Mouse (Mus musculus) lung, postnatal 10 days (tissue): Measurements from ENCODE around the gene Emilin2.
A peak's percentile ranks its signal among the peaks of the same experiment; 100 is the strongest.

ENCODE experiments used
- DNase-seq: peaks from one replicate; pipeline ENCODE4 v3.0.0; 2021

The Emilin2 gene

DNA sequence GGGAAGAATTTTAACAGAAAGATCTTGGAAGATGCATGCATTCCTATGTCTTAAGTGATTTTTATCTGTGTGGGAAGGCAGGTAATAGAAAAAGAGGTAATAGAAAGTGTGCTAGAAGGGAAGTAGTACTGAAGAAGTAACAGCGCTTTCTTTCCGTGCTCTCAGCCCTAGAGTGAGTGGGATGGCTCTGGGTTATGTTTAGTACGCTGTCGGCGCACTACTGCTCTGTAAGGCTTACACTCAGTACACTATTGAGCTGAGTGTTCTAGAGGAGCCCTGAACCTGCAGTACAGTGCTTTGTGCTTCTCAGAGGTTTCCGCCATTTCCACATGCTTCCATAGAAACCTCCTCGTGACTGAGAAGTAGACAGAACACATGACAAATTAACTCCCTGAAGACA is 83.1 kb downstream of the Emilin2 start:
- no peak for DNase-seq

GRCm38 (mm10) chr17:71227128-71227895 is 84.5 kb downstream of the Emilin2 start:
- DNase-seq, result no peak

DNA sequence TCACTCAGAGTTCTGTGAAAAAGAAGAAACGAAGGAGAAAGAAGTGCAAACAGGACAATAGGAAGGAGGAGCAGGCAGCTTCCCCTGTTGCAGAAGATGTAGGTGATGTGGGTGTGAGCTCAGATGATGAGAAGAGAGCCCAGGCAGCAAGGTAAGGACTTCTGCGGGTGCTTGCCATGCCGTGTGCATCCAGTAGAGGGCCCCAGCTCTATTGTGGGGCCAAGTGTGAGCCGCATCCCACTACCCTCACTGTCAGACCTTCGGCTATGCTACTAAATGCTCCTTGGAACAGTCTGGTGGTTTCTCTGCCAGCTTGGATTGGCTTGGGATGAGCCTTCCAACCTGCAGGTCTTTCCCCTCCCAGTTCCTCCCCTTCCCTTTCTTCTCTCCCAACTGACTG is 86.7 kb downstream of the Emilin2 start:
- peak; percentile 34 for DNase-seq

DNA sequence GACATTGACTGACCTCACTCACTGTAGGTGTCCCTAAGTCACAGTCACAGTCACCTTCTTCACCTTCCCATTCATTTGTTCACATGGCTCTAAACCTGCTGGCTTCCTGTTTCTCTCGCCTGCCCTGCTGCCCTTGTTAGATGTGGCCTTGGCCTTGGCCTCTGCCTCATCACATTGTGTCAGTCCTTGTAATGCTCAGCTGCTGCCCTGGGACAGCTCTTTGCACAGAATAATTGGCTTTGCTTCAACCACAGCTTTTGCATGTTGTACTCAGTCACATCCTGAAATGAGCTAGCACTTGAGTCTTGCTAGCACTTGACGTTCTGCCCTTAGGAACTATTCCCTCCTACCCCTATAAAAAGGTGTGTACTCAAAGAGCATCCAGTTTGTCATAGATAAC is 87.3 kb downstream of the Emilin2 start:
- DNase-seq, result no peak

GRCm38 (mm10) chr17:71223676-71224075 is 88.1 kb downstream of the Emilin2 start:
- no peak for DNase-seq

DNA sequence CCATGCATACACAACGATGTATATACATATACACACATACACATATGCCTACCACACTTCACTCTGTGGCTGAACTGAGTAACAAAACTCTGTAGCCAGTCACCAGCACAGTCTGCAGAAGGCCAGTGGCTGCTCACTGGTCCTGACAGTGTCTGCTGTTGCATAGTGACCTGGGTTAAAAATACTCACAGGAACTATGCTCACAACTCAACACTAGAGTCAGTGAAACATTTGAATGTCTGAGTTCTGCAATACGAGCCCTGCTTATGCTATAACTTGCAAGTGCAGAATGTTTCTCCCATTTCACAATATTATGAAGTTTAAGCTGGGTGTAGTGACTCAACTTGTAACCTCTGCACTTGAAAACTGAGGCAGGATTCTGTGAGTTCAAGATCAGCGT is 90.4 kb downstream of the Emilin2 start:
- DNase-seq, result no peak

GRCm38 (mm10) chr17:71217111-71217685 is 94.6 kb downstream of the Emilin2 start:
- DNase-seq, result no peak

DNA sequence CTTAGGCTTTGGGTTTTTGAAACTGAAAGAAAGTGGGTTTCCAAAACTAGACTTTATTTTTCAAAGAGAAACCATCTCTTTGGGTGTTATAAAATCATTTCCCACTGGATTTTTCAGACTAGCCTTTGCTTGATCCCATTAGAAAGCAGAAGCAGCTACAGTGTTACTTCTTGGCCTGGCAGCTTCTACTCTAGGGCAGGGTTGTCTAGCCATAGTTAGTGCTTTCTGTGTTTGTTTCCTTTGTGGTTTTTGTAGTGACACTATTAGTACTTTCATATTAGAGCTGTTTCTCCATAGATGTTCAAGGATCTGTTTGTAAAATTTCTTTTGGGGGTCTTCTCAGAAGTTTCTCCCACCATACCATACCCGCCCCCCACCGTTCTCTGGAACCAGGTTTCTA is 95.5 kb downstream of the Emilin2 start:
- no peak for DNase-seq

DNA sequence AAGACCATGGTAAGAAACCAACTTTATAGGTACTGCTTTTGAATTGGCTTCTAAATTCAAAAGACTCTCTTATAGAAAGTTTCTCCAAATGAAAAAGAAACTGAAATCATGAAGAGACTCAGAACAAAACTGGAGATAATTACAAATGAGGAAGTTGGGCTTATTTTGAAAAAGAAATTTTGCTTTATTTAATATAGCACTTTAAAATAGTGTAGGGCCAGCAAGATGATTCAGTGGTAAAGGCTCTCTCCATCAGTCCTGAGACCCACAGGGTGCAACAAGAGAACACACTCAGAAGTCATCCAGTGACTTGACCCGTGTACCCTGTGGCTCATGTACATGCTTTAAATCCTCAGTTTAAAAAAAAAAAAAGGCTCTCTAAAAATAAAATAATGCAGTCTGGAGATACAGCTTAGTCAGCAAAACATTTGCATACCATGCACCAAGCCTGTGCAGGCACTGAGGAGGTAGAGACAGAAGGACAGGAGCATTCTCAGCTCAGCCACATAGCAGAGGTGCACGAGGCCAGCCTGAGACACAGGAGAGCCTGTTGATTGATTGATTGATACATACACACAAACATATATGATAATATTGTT is 96.4 kb downstream of the Emilin2 start:
- no peak for DNase-seq

DNA sequence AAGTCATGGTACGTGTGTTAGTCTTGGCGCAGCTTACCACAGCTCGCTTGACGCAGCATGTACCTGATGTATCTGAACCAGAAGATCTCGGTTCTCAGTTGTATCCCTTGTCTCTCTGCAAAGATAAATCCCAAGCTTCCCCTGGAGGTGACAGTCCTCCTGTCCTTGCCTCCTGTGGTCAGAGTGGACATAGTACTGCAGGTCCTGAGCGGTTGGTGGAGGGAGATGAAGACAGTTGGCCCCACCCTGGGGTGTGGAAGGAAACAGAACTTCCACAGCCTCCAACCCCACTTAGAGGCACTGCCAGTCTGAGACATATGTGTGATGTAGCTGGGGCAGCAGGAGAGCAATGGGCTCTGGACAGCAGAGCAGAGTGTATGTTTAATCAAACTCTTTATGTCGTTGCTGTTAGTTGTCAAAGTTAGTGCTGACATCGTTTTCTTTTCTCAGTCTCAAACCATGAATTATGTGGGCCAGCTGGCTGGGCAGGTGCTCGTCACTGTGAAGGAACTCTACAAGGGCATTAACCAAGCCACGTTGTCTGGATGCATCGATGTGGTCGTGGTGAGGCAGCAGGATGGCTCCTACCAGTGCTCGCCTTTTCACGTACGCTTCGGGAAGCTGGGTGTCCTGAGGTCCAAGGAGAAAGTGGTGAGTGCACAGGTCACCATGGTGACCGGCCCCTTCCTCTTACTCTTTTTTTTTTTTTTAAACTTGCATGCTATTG is 97.1 kb downstream of the Emilin2 start:
- DNase-seq, result no peak

GRCm38 (mm10) chr17:71213666-71214065 is 98.1 kb downstream of the Emilin2 start:
- no peak for DNase-seq

DNA sequence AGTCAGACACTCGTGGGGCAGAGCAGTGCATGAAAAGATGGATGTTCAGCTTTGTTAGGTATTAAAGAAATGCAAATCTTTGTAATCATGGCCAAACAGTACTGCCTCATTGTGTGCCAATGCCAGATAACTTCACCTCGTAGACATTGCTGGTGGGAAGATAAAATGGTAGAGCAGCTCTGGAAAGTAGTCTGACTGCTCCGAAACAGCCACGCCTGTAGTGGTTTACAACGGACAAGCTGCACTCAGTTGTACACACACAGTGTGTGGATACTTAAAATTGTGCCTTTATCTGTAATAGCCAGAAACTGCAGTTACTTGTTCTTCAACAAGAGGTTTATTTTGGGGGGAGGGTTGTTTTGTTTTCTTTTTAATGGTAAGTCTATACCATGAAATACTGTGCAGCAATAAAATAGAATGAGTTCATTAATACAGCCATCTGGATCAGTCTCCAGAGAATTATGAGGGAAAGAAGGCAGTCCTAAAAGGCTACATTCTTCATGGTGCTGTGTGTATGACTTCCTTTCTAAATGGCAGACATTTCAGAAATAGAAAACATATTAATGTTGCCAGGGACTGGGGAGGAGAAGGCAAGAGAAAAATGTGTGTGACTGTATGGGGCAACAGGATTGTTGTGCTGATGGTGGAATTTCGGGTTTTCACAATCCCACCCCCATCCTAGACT is 99.7 kb downstream of the Emilin2 start:
- DNase-seq, result no peak

DNA sequence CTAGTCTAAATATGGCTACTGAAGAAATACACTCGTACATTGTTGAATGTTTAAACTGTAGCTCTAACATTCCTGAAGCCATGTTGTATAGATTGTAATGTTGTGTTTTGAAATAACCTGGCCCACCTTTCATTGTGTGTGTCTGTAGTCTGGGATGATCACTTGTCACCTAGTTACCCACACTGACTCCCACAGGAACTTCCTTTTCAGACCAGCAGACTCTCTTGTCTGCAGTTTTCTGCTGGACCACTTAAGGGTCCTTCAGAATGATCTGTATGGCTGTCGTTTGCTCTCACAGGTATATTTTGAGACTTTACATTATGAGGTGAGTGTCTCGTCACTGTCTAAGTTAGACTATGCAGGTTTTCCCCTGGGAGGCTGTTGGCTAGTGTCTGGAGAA is 101.8 kb downstream of the Emilin2 start:
- DNase-seq, result no peak

DNA sequence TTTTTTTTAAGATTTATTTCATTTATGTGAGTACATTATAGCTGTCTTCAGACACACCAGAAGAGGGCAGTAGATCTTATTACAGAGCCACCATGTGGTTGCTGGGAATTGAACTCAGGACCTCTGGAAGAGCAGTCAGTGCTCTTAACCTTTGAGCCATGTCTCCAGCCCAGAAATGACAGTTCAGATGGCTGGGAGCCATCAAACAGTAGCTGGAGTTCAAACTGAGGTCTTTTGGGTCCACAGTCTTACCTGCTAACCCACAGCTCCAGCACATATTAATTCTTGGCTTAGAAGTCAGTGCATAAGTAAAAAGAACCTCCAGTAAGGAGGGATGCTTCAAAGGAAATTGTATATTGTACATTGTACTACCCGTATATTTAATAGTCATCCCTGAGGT is 102.9 kb downstream of the Emilin2 start:
- no peak for DNase-seq

- DNase-seq, result no peak
Observed at GRCm38 (mm10) chr17:71208376-71208775, 103.4 kb downstream of the Emilin2 start.

DNA sequence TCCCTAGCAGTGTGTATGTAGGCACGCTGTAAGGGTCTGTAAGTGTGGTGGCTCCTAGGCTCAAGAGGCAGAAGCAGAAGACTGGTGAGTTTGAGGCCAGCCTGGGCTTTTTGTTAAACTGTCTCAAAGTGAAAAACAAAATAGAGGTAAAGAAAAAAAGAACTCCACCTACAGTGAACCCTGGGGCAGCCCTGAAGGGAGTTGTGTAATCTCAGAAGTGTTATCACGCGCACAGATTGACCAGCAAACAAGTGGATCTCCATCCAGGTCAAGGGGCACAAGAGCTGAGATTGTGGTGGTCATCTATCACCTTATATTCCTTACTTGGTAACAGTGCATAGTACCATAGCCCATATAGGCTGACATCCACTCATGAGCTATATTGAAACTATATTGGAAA is 104.5 kb downstream of the Emilin2 start:
- no peak for DNase-seq

- no peak for DNase-seq
Observed at GRCm38 (mm10) chr17:71206136-71206893, 105.5 kb downstream of the Emilin2 start.

GRCm38 (mm10) chr17:71204809-71205091 is 107.0 kb downstream of the Emilin2 start:
- DNase-seq, result no peak

DNA sequence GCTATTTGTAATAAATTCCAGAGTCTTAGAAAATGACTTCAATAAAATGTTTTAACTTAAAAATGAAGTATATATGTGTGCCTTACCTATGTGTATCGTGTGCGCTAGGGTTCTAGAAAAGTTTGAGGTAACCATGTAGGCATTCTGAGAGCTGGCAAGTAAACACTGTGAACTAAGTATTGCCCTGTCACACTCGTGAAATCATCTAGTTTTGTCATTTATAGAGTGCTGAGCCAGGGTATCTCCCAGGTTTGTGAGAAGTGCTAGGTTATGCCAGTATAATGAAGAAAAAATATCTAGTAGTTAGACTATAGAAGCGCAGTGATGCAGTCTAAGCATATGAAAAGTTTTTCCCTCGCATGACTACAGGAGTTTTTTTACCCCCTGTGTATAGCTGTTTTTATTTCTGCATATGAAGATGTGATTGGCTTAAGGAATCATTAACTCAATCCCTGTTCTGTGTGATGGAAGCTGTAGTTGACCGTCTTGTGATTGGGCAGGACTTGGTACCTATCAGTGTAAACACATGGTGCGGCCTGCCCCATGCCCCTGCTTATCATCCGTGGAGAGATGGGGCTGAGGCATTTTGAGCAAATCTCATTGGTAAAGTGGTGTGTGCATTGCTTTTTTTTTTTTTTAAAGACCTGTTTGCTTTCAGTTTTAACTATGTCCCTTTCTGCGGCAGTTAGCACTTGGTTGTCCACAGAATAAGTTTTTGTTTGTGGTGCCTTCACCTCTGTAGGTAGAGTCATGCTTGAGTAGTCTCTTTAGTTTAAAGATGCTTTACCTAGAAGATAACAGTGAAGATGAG is 107.6 kb downstream of the Emilin2 start:
- DNase-seq, result no peak
